Mouse (Mus musculus) small intestine, adult 2 months (tissue): ENCODE measurements around the gene B4galt1. TPM values are rescaled to one million over a fixed set of nuclear protein-coding genes. Genes with fewer than 3 reads are reported as not detected.

Experiments
- H3K27ac ChIP-seq: fragments of 200-500 bp; 2 replicates; pipeline ENCODE4 v1.5.1; 2012; ENCODE audit warnings: low read depth, low read length, control low read depth, inconsistent platforms; ENCODE audit not compliant: insufficient read depth
- H3K27me3 ChIP-seq: fragments of 200-500 bp; 2 replicates; pipeline ENCODE4 v1.6.1; 2012; ENCODE audit warnings: mild to moderate bottlenecking, moderate library complexity, low read length, inconsistent platforms; ENCODE audit not compliant: control insufficient read depth, insufficient read depth
- H3K36me3 ChIP-seq: fragments of 200-500 bp; 2 replicates; pipeline ENCODE4 v1.6.1; 2012; ENCODE audit warnings: mild to moderate bottlenecking, low read length, control low read depth, inconsistent platforms; ENCODE audit not compliant: control insufficient read depth, insufficient read depth
- H3K4me1 ChIP-seq: fragments of 200-500 bp; 2 replicates; pipeline ENCODE4 v1.6.1; 2012; ENCODE audit warnings: low read length, inconsistent platforms, mixed read lengths; ENCODE audit not compliant: control insufficient read depth, insufficient read depth, insufficient read length
- H3K4me3 ChIP-seq: fragments of 200-500 bp; 2 replicates; pipeline ENCODE4 v1.5.1; 2012; ENCODE audit warnings: low read depth, mild to moderate bottlenecking, control low read depth, inconsistent platforms, low read length, moderate library complexity
- CTCF ChIP-seq: fragments of 200-500 bp; IDR thresholded peaks from 2 replicates; pipeline ENCODE4 v1.5.1; 2012; ENCODE audit warnings: low read depth, mild to moderate bottlenecking, control low read depth, inconsistent platforms, low read length, moderate library complexity, mixed read lengths; ENCODE audit not compliant: insufficient replicate concordance, insufficient read length; ENCODE audit errors: extremely low read depth
- POLR2A ChIP-seq: fragments of 200-500 bp; IDR thresholded peaks from 2 replicates; pipeline ENCODE4 v1.6.1; 2012; ENCODE audit warnings: low read depth, mild to moderate bottlenecking, control low read depth, inconsistent platforms, low read length, moderate library complexity
- WGBS: fragments of 180-500 bp; shearing (Covaris S2); methylation state at CpG from one replicate; pipeline ENCODE4 v1.1.7; 2018; 5-methylcytosine and 5-hydroxymethylcytosine counted together
- polyA plus RNA-seq: library from polyadenylated mRNA; depleted of rRNA; stranded (reverse); fragments of >200 nt; gene quantifications from 2 replicates; pipeline ENCODE4 v1.2.3, GENCODE M21; 2012

B4galt1 gene
- polyA plus RNA-seq, 1 experiment, result 79.4 TPM

DNA sequence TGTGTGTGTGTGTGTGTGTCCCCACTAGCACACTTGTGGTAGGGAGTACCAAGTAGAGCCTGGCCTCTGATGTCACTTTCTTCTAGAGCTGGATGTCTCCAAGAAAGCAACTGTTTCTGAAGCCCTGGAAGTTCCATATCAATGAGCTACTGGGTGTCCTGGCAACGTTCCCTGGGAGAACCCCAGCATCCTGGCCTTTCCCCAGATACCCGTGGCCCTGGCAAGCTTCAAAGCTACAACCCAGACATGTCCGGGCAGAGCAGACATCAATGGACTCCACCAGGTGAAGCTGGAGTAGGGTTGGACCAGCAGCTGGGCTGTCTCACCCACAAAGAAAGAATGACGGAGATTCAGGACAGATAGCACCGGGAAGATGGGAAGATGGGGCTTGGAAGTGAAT, 37.4 kb upstream of the B4galt1 start:
- Histone ChIP-seq H3K27ac (no peak overlapping the region), H3K36me3 (no peaks in the 10 kb centered on the region), H3K4me3 (no peak overlapping the region), H3K4me1 (peaks cover 14% of the 10 kb centered on the region), H3K27me3 (no peaks in the 10 kb centered on the region)
- 68% methylated on average over 5 of the region's 5 CpGs for WGBS
- TF ChIP-seq CTCF, result no peak
- no peak for TF ChIP-seq POLR2A

DNA sequence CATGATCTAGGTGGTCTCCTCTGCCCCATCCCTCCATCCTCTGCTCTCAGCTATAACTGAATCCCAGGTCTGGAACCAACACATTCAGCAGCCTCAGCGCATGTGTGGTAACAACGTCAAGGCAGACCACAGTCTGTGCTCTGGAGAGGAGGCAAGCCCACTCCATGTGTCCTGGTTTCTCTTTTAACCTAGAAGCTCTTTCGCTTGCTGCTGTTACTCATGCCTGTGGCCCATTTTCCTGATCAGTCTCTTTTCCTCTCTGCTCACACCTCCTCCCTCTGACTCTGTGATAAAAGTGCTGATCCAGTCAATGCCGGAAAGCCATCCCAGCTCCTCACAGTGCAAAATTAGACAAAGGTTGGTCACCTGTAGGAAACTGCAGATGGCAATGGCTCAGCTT, 36.2 kb upstream of the B4galt1 start:
- no peak overlapping the region for H3K4me3 ChIP-seq
- TF ChIP-seq POLR2A (no peak), CTCF (no peak)
- peaks cover 14% of the 10 kb centered on the region for H3K4me1 ChIP-seq
- no peak overlapping the region for H3K27ac ChIP-seq
- 78% methylated on average over 4 of the region's 4 CpGs for WGBS
- no peaks in the 10 kb centered on the region for H3K27me3 ChIP-seq
- no peaks in the 10 kb centered on the region for H3K36me3 ChIP-seq

DNA sequence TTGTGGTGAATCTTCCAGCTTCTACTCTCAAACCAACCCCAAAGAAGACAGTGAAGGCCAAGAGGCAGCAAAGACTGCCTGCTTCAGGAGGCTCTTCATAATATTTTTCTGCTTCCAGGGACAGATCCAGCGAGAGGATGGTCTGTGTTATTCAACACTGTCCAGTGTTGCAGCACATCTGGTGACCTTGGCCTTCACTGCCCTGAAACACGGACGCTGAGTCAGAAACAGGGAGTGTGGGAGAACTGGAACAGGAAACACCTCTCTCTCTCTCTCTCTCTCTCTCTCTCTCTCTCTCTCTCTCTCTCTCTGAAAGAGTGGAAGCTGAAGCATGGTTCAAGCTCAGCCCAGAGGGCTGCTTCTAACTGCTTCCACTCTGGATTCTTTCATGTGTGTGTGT, 35.4 kb upstream of the B4galt1 start:
- 22% methylated on average over 3 of the region's 3 CpGs for WGBS
- Histone ChIP-seq H3K27ac (peak overlapping the region; percentile 32; the same call in 1 of the 2 replicates), H3K4me3 (no peak overlapping the region)

DNA sequence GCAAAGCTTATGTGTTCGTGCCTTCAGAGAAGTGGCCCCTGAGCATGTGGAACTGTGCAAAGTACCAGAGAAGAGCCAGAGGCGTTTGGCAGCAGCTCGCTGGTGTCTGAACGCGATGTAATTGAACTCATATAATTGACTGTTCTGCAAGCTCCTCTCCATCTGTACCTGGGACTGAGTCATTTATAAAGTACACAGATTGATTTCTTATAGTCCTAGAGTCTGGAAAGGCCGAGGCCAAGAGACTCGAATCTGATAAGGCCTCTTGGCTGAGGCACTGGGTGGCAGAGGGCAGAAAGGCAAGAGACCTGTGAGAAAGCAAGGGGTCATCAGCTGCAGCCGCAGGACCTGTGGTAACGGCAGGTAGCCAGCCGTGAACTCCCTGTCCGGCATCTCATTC, 35.0 kb upstream of the B4galt1 start:
- Histone ChIP-seq H3K4me1 (peaks cover 17% of the 10 kb centered on the region), H3K27ac (peak overlapping the region; percentile 32; the same call in 1 of the 2 replicates), H3K36me3 (no peaks in the 10 kb centered on the region), H3K27me3 (no peaks in the 10 kb centered on the region), H3K4me3 (no peak overlapping the region)
- TF ChIP-seq POLR2A (no peak), CTCF (no peak)
- WGBS, result 34% methylated on average over 11 of the region's 11 CpGs

More for the DNA sequence above, 35.4 kb upstream of the B4galt1 start:
- Histone ChIP-seq H3K36me3 (no peaks in the 10 kb centered on the region), H3K27me3 (no peaks in the 10 kb centered on the region), H3K4me1 (peaks cover 14% of the 10 kb centered on the region)
- no peak for TF ChIP-seq POLR2A
- no peak for TF ChIP-seq CTCF

DNA sequence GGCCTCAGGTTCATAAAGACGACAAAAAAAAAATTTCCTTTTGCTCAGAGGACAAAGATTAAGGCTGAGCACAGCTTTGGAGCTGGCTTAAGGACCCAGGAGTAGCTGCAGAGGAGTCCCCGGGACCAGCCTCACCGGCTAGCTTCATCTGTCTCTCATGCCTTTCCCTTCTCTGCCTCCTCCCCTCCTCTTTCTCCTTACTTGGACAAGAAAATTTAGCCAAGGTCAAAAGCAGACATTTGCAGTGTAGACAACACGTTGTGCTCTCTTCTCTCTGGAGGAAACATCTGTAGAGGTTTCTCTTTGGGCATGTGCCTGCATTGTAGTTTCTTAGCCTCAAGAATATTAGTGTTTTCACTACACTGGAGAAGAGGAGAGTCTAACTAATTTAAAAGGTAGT, 32.1 kb upstream of the B4galt1 start:
- no peaks in the 10 kb centered on the region for H3K36me3 ChIP-seq
- WGBS, result 79% methylated on average over 4 of the region's 4 CpGs
- TF ChIP-seq CTCF (no peak), POLR2A (no peak)
- peaks cover 17% of the 10 kb centered on the region for H3K4me1 ChIP-seq
- no peaks in the 10 kb centered on the region for H3K27me3 ChIP-seq
- no peak overlapping the region for H3K27ac ChIP-seq
- no peak overlapping the region for H3K4me3 ChIP-seq

DNA sequence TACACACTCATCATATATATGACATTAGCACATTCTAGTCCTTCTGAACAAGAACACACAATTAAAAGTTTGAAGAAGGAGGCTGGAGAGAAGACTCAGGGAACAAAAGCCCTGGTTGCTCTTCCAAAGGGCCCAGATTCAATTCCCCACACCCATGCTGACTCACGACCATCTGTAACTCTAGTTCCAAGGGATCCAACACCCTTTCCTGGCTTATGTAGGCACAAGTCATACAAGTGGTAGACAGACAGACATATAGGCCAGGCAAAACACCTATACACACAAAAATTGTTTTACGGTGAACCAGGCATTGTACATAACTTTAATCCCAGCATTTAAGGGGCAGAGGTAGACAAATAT, 31.3 kb upstream of the B4galt1 start:
- Histone ChIP-seq H3K27ac (no peak overlapping the region), H3K36me3 (no peaks in the 10 kb centered on the region), H3K4me1 (peaks cover 15% of the 10 kb centered on the region), H3K27me3 (no peaks in the 10 kb centered on the region), H3K4me3 (no peak overlapping the region)
- WGBS, result 86% methylated on average over 2 of the region's 2 CpGs
- TF ChIP-seq POLR2A (no peak), CTCF (no peak)

DNA sequence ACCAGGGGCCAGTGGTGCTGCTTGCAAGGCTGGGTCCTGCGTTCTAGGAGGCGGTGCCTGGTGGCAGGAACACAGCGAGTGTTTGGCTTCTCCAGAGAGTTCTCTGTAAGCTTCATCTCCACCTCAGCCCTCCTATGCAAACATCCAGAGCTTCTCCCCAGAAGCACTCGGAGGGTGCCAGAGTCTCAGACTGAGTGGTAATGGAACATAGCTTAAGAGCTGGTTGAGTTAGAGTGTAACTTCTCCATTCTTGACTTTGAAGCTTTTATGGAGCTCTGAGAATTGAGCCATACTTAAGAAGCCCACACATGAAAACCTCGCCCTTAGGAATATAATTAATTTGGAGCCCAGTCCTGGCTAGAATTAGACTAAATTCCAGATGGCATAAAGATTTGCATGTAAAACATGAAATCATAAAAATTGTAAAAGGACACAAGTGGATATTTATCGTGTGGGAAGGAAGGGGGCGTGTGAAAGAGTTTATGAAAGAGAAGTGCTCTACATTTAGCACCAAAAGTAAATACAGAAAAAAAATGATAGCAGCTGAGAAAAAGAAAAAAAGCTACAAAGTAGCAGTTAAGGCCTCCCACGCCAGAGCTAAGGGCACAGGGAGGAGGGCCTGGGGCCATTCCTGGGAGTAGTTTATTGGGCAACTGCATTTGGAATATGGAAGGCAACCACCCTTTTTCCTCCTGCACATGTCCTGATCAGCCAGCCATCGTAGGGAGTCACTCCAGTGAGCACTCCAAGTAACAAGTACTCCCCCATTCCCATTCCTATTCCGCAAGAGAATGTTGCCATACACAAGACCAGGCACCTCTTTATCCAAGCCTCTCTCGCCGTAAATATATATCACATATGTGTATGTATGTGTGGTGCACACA, 30.7 kb upstream of the B4galt1 start:
- TF ChIP-seq CTCF (no peak), POLR2A (no peak)
- H3K27ac ChIP-seq, result no peak overlapping the region
- H3K4me1 ChIP-seq, result peaks cover 8% of the 10 kb centered on the region
- H3K4me3 ChIP-seq, result no peak overlapping the region
- 77% methylated on average over 12 of the region's 12 CpGs for WGBS
- no peaks in the 10 kb centered on the region for H3K27me3 ChIP-seq
- H3K36me3 ChIP-seq, result no peaks in the 10 kb centered on the region
